Mouse (Mus musculus) gastrocnemius, postnatal 36 days (tissue): ENCODE data around the gene Leo1. TPM values are rescaled to one million over a fixed set of nuclear protein-coding genes. Genes with fewer than 3 reads are reported as not detected.
"Not testable (repeated sequence)": the region's sequence is repeated elsewhere in the genome, so short reads cannot be mapped to it uniquely, and the experiment has no call there.

Source experiments
- DNase-seq, 2 experiments: peaks; one replicate each; pipeline ENCODE4 v3.0.0; 2022
- intact Hi-C: fragments of 180-260 bp; cut with DNase I; formaldehyde crosslinking; loops from one replicate; pipeline ENCODE4 v1.15.1; 2025
- total RNA-seq, 2 experiments: library from RNA; stranded (reverse); gene quantifications; 2 replicates each; pipeline ENCODE4 v1.2.3; 2021

Gene Leo1
- total RNA-seq, 2 experiments from 2014 or later: 15.2 to 16.7 TPM

- intact Hi-C loops: no loop called here
Observed at GRCm38 (mm10) chr9:75463050-75463660, 21.8 kb downstream of the Leo1 start.

GRCm38 (mm10) chr9:75465856-75466255 is 24.5 kb downstream of the Leo1 start:
- intact Hi-C loops: no loop called here

More at GRCm38 (mm10) chr9:75463050-75463660, 21.8 kb downstream of the Leo1 start:
- no peak for DNase-seq

GRCm38 (mm10) chr9:75466641-75467040 is 25.3 kb downstream of the Leo1 start:
- intact Hi-C loops: no loop called here
- DNase-seq: no peak

More at GRCm38 (mm10) chr9:75465856-75466255, 24.5 kb downstream of the Leo1 start:
- no peak for DNase-seq

- no peak for DNase-seq
- intact Hi-C loops: no loop called here
Observed at GRCm38 (mm10) chr9:75467581-75467980, 26.3 kb downstream of the Leo1 start.

GRCm38 (mm10) chr9:75468297-75468696 is 27.0 kb downstream of the Leo1 start:
- DNase-seq: no peak
- intact Hi-C loops: no loop called here

- intact Hi-C loops: no loop called here
- no peak for DNase-seq
Observed at GRCm38 (mm10) chr9:75477212-75477611, 35.9 kb downstream of the Leo1 start.

- intact Hi-C loops: no loop called here
- DNase-seq: no peak
Observed at GRCm38 (mm10) chr9:75479106-75479725, 37.9 kb downstream of the Leo1 start.

GRCm38 (mm10) chr9:75480536-75481075 is 39.3 kb downstream of the Leo1 start:
- no peak for DNase-seq
- intact Hi-C loops: no loop called here

- intact Hi-C loops: no loop called here
- DNase-seq: no peak
Observed at GRCm38 (mm10) chr9:75485231-75485630, 43.9 kb downstream of the Leo1 start.

GRCm38 (mm10) chr9:75488255-75488654 is 46.9 kb downstream of the Leo1 start:
- DNase-seq, intact Hi-C loops: not testable (repeated sequence)

- intact Hi-C loops: no loop called here
- no peak for DNase-seq
Observed at GRCm38 (mm10) chr9:75494407-75495005, 53.2 kb downstream of the Leo1 start.

GRCm38 (mm10) chr9:75495945-75496344 is 54.6 kb downstream of the Leo1 start:
- intact Hi-C loops: no loop called here
- DNase-seq: no peak

GRCm38 (mm10) chr9:75498571-75498970 is 57.2 kb downstream of the Leo1 start:
- intact Hi-C loops: no loop called here
- DNase-seq: no peak

- intact Hi-C loops: no loop called here
- DNase-seq: no peak
Observed at GRCm38 (mm10) chr9:75504311-75504710, 63.0 kb downstream of the Leo1 start.

- intact Hi-C loops: loop anchor here (5.0 kb wide), 1 partner anchor 144 kb away; no protein-coding TSS in a partner anchor
- DNase-seq: no peak
Observed at GRCm38 (mm10) chr9:75511236-75511939, 70.1 kb downstream of the Leo1 start.

- intact Hi-C loops: no loop called here
- no peak for DNase-seq
Observed at GRCm38 (mm10) chr9:75515464-75516113, 74.3 kb downstream of the Leo1 start.
